Mouse (Mus musculus) liver, postnatal 0 days (tissue): ENCODE data around the gene Cgrrf1.

Experiments
- CTCF ChIP-seq: sonication (generic); IDR thresholded peaks from 2 replicates; pipeline ENCODE4 v1.5.1; 2016; ENCODE audit warnings: antibody characterized with exemption, low read depth
- EP300 ChIP-seq: IDR thresholded peaks from 2 replicates; pipeline ENCODE4 v1.6.1; 2016; ENCODE audit warnings: antibody characterized with exemption, low read depth, mild to moderate bottlenecking

GRCm38 (mm10) chr14:46803259-46803658, 28.7 kb upstream of the Cgrrf1 start:
- no peak for TF ChIP-seq CTCF
- no peak for TF ChIP-seq EP300
